Mouse (Mus musculus): ENCODE measurements around the gene Tradd.

DNA sequence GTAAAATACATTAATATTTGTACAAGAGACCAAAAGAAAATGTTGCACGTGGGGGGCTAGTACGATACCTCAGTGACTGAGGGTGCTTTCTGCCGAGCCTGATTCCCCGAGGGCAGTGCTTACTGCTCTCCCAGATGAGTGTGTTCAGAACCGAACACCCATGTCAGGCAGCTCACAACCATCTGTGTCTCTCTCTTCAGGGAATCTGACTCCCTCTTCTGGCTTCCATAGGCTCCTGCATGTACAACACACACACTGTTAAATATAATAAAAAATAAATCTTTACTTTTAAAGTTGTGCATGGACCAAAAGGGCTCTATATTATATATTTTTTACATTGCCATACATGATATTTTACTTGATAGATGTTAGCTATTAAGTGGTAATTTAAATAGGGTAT lies 50.3 kb downstream of the Tradd start:
- TF ChIP-seq CTCF (IDR thresholded peaks at IDR 0.05; ENCODE audit: borderline replicate concordance, extremely low read depth, insufficient read depth, insufficient read length), result no peak
- no peak for TF ChIP-seq POLR2A (IDR thresholded peaks at IDR 0.05; ENCODE audit: borderline replicate concordance, extremely low read depth, insufficient read depth, insufficient read length, poor library complexity, severe bottlenecking)
